Mouse (Mus musculus): ENCODE measurements around the gene Btbd19. TPM values are rescaled to one million over a fixed set of nuclear protein-coding genes. Genes with fewer than 3 reads are reported as not detected.

Gene Btbd19
- polyA plus RNA-seq, 2 experiments, result 6.2 to 16.0 TPM

GRCm38 (mm10) chr4:117090586-117090985, 34.9 kb downstream of the Btbd19 start:
- DNase-seq (ENCODE audit: low spot score) (no peak), ATAC-seq (ENCODE audit: low FRiP score, low read depth) (no peak)
- WGBS, result 84% methylated on average over 7 of the region's 7 CpGs
- Histone ChIP-seq H3K4me1 (ENCODE audit: control insufficient read depth, insufficient read depth, low read length) (peaks cover 9% of the 10 kb centered on the region), H3K27ac (replicated peaks; ENCODE audit: low read depth, low read length) (no peak overlapping the region), H3K4me2 (replicated peaks; ENCODE audit: low read depth, low read length, severe bottlenecking) (no peak overlapping the region), H3K27me3 (ENCODE audit: control insufficient read depth, insufficient read depth, low read length) (no peaks in the 10 kb centered on the region), H3K9me3 (ENCODE audit: control insufficient read depth, low read length) (no peaks in the 10 kb centered on the region), H3K36me3 (ENCODE audit: control insufficient read depth, insufficient read depth, low read length) (peaks cover 14% of the 10 kb centered on the region), H3K4me3 (replicated peaks; ENCODE audit: low read length) (no peak overlapping the region), H3K9ac (ENCODE audit: low read depth, low read length, severe bottlenecking) (no peak overlapping the region)
- no peak for TF ChIP-seq POLR2A (IDR thresholded peaks at IDR 0.05; ENCODE audit: borderline replicate concordance, extremely low read depth, insufficient read depth, insufficient read length)

GRCm38 (mm10) chr4:117087948-117088640, 37.4 kb downstream of the Btbd19 start:
- Histone ChIP-seq H3K27me3 (ENCODE audit: control insufficient read depth, insufficient read depth, low read length) (no peaks in the 10 kb centered on the region), H3K4me1 (ENCODE audit: control insufficient read depth, insufficient read depth, low read length) (no peaks in the 10 kb centered on the region), H3K27ac (replicated peaks; ENCODE audit: low read depth, low read length) (no peak overlapping the region), H3K9me3 (ENCODE audit: control insufficient read depth, low read length) (no peaks in the 10 kb centered on the region), H3K4me3 (replicated peaks; ENCODE audit: low read length) (no peak overlapping the region), H3K4me2 (replicated peaks; ENCODE audit: low read depth, low read length, severe bottlenecking) (no peak overlapping the region), H3K36me3 (ENCODE audit: control insufficient read depth, insufficient read depth, low read length) (peaks cover 22% of the 10 kb centered on the region), H3K9ac (ENCODE audit: low read depth, low read length, severe bottlenecking) (no peak overlapping the region)
- no peak for TF ChIP-seq POLR2A (IDR thresholded peaks at IDR 0.05; ENCODE audit: borderline replicate concordance, extremely low read depth, insufficient read depth, insufficient read length)
- ATAC-seq (ENCODE audit: low FRiP score, low read depth), result no peak
- 56% methylated on average over 7 of the region's 7 CpGs for WGBS
- no peak for DNase-seq (ENCODE audit: low spot score)

GRCm38 (mm10) chr4:117071183-117071582, 54.3 kb downstream of the Btbd19 start:
- 92% methylated on average over 5 of the region's 5 CpGs for WGBS
- H3K27me3 ChIP-seq (ENCODE audit: control insufficient read depth, insufficient read depth, low read length), result no peaks in the 10 kb centered on the region
- H3K4me1 ChIP-seq (ENCODE audit: control insufficient read depth, insufficient read depth, low read length), result no peaks in the 10 kb centered on the region
- no peak overlapping the region for H3K27ac ChIP-seq (replicated peaks; ENCODE audit: low read depth, low read length)
- no peak overlapping the region for H3K4me2 ChIP-seq (replicated peaks; ENCODE audit: low read depth, low read length, severe bottlenecking)
- peaks cover 69% of the 10 kb centered on the region for H3K36me3 ChIP-seq (ENCODE audit: control insufficient read depth, insufficient read depth, low read length)
- DNase-seq (ENCODE audit: low spot score) (no peak), ATAC-seq (ENCODE audit: low FRiP score, low read depth) (no peak)
- TF ChIP-seq POLR2A (IDR thresholded peaks at IDR 0.05; ENCODE audit: borderline replicate concordance, extremely low read depth, insufficient read depth, insufficient read length), result no peak
- no peak overlapping the region for H3K9ac ChIP-seq (ENCODE audit: low read depth, low read length, severe bottlenecking)
- H3K4me3 ChIP-seq (replicated peaks; ENCODE audit: low read length), result no peak overlapping the region
- no peaks in the 10 kb centered on the region for H3K9me3 ChIP-seq (ENCODE audit: control insufficient read depth, low read length)

GRCm38 (mm10) chr4:117070624-117071023, 54.9 kb downstream of the Btbd19 start:
- Histone ChIP-seq H3K27me3 (ENCODE audit: control insufficient read depth, insufficient read depth, low read length) (no peaks in the 10 kb centered on the region), H3K4me2 (replicated peaks; ENCODE audit: low read depth, low read length, severe bottlenecking) (no peak overlapping the region), H3K9me3 (ENCODE audit: control insufficient read depth, low read length) (no peaks in the 10 kb centered on the region), H3K9ac (ENCODE audit: low read depth, low read length, severe bottlenecking) (no peak overlapping the region), H3K36me3 (ENCODE audit: control insufficient read depth, insufficient read depth, low read length) (peaks cover 69% of the 10 kb centered on the region), H3K4me1 (ENCODE audit: control insufficient read depth, insufficient read depth, low read length) (no peaks in the 10 kb centered on the region), H3K27ac (replicated peaks; ENCODE audit: low read depth, low read length) (no peak overlapping the region), H3K4me3 (replicated peaks; ENCODE audit: low read length) (no peak overlapping the region)
- ATAC-seq (ENCODE audit: low FRiP score, low read depth) (no peak), DNase-seq (ENCODE audit: low spot score) (no peak)
- no peak for TF ChIP-seq POLR2A (IDR thresholded peaks at IDR 0.05; ENCODE audit: borderline replicate concordance, extremely low read depth, insufficient read depth, insufficient read length)
- WGBS, result 82% methylated on average over 4 of the region's 4 CpGs

- no peak for DNase-seq (ENCODE audit: low spot score)
- Histone ChIP-seq H3K27ac (replicated peaks; ENCODE audit: low read depth, low read length) (no peak overlapping the region), H3K9me3 (ENCODE audit: control insufficient read depth, low read length) (no peaks in the 10 kb centered on the region), H3K4me1 (ENCODE audit: control insufficient read depth, insufficient read depth, low read length) (no peaks in the 10 kb centered on the region), H3K36me3 (ENCODE audit: control insufficient read depth, insufficient read depth, low read length) (peaks cover 71% of the 10 kb centered on the region), H3K27me3 (ENCODE audit: control insufficient read depth, insufficient read depth, low read length) (no peaks in the 10 kb centered on the region), H3K9ac (ENCODE audit: low read depth, low read length, severe bottlenecking) (no peak overlapping the region), H3K4me3 (replicated peaks; ENCODE audit: low read length) (no peak overlapping the region), H3K4me2 (replicated peaks; ENCODE audit: low read depth, low read length, severe bottlenecking) (no peak overlapping the region)
- WGBS, result 83% methylated on average over 1 of the region's 1 CpGs
- ATAC-seq (ENCODE audit: low FRiP score, low read depth), result no peak
- TF ChIP-seq POLR2A (IDR thresholded peaks at IDR 0.05; ENCODE audit: borderline replicate concordance, extremely low read depth, insufficient read depth, insufficient read length), result no peak
Observed at GRCm38 (mm10) chr4:117069647-117070046, 55.9 kb downstream of the Btbd19 start.

Small RNAs within 50 kb of the gene (microRNA-seq; reads per million reads assigned to microRNA genes)
- gene Gm22398, result not detected

Other genes with a start within 250 kb of the Btbd19 start
- 1.0 and 1.2 TPM in 2 replicates for gene Zswim5, start 248.3 kb downstream of the Btbd19 start, polyA plus RNA-seq (2012; rRNA removed)
- gene Zswim5, start 248.3 kb downstream of the Btbd19 start, polyA plus RNA-seq (2014; fragmentation: Nextera tagmentation; extraction: Ambion mirVana), result 0.23 and 0.58 TPM in 2 replicates
- gene Urod, start 131.3 kb downstream of the Btbd19 start, polyA plus RNA-seq (2012; rRNA removed), result 78.5 and 92.3 TPM in 2 replicates
- 79.2 and 96.1 TPM in 2 replicates for gene Urod, start 131.3 kb downstream of the Btbd19 start, polyA plus RNA-seq (2014; fragmentation: Nextera tagmentation; extraction: Ambion mirVana)
- 24.6 and 35.4 TPM in 2 replicates for gene Hectd3, start 130.4 kb downstream of the Btbd19 start, polyA plus RNA-seq (2012; rRNA removed)
- 11.1 and 11.2 TPM in 2 replicates for gene Hectd3, start 130.4 kb downstream of the Btbd19 start, polyA plus RNA-seq (2014; fragmentation: Nextera tagmentation; extraction: Ambion mirVana)
- 20.7 and 30.0 TPM in 2 replicates for gene Eif2b3, start 106.3 kb downstream of the Btbd19 start, polyA plus RNA-seq (2012; rRNA removed)
- gene Eif2b3, start 106.3 kb downstream of the Btbd19 start, polyA plus RNA-seq (2014; fragmentation: Nextera tagmentation; extraction: Ambion mirVana), result 45.0 and 48.2 TPM in 2 replicates
- 24.0 and 37.5 TPM in 2 replicates for gene Ptch2, start 29.6 kb downstream of the Btbd19 start, polyA plus RNA-seq (2012; rRNA removed)
- 11.2 and 11.4 TPM in 2 replicates for gene Ptch2, start 29.6 kb downstream of the Btbd19 start, polyA plus RNA-seq (2014; fragmentation: Nextera tagmentation; extraction: Ambion mirVana)
- 0.10 and 0.14 TPM in 2 replicates for gene Tctex1d4, start 1.1 kb upstream of the Btbd19 start, polyA plus RNA-seq (2012; rRNA removed)
- gene Tctex1d4, start 1.1 kb upstream of the Btbd19 start, polyA plus RNA-seq (2014; fragmentation: Nextera tagmentation; extraction: Ambion mirVana), result not detected in 2 replicates
- 7.3 and 8.9 TPM in 2 replicates for gene Plk3, start 8.2 kb upstream of the Btbd19 start, polyA plus RNA-seq (2012; rRNA removed)
- gene Plk3, start 8.2 kb upstream of the Btbd19 start, polyA plus RNA-seq (2014; fragmentation: Nextera tagmentation; extraction: Ambion mirVana), result 4.7 and 5.8 TPM in 2 replicates
- gene Rps8, start 30.5 kb upstream of the Btbd19 start, polyA plus RNA-seq (2012; rRNA removed), result 1,144 and 1,706 TPM in 2 replicates
- 1,276 and 1,329 TPM in 2 replicates for gene Rps8, start 30.5 kb upstream of the Btbd19 start, polyA plus RNA-seq (2014; fragmentation: Nextera tagmentation; extraction: Ambion mirVana)
- gene Kif2c, start 56.9 kb upstream of the Btbd19 start, polyA plus RNA-seq (2012; rRNA removed), result 30.4 and 36.9 TPM in 2 replicates
- 43.3 and 50.9 TPM in 2 replicates for gene Kif2c, start 56.9 kb upstream of the Btbd19 start, polyA plus RNA-seq (2014; fragmentation: Nextera tagmentation; extraction: Ambion mirVana)
- gene Tmem53, start 126.2 kb upstream of the Btbd19 start, polyA plus RNA-seq (2012; rRNA removed), result 7.7 and 11.2 TPM in 2 replicates
- gene Tmem53, start 126.2 kb upstream of the Btbd19 start, polyA plus RNA-seq (2014; fragmentation: Nextera tagmentation; extraction: Ambion mirVana), result 10.5 and 12.0 TPM in 2 replicates
- 1.4 and 1.9 TPM in 2 replicates for gene Armh1, start 126.4 kb upstream of the Btbd19 start, polyA plus RNA-seq (2012; rRNA removed)
- gene Armh1, start 126.4 kb upstream of the Btbd19 start, polyA plus RNA-seq (2014; fragmentation: Nextera tagmentation; extraction: Ambion mirVana), result 0.40 and 1.3 TPM in 2 replicates

Measured in limb, embryonic 14.5 days (tissue).